ENCODE assay signal across 8 mouse cellular contexts in genomic region chr9:71168511-71168910, GRCm38 (mm10). TPM values are rescaled to one million over a fixed set of nuclear protein-coding genes. Genes with fewer than 3 reads are reported as not detected.
A peak's percentile ranks its signal among the peaks of the same experiment; 100 is the strongest.
DNase-seq lines count a peak whose midpoint lies in the region; ATAC-seq lines count a peak whose summit lies in the region.

Gene Aqp9 (minus strand): TSS chr9:71168682.

- H3K4me3 ChIP-seq in heart, embryonic 10.5 days, result peak within 1 kb of the TSS; percentile 18; the same call in 1 of the 2 replicates
- no peak within 1 kb of the TSS for H3K4me3 ChIP-seq in midbrain, embryonic 10.5 days
- no peak within 1 kb of the TSS for H3K4me3 ChIP-seq in midbrain, embryonic 11.5 days (ENCODE audit: low read depth, low read length)
- no peak within 1 kb of the TSS for H3K4me3 ChIP-seq in limb, embryonic 12.5 days (replicated peaks)

- no peaks in the 10 kb centered on the region; the same call in 1 of the 2 replicates for H3K27me3 ChIP-seq in heart, embryonic 10.5 days (ENCODE audit: insufficient read depth, poor library complexity, severe bottlenecking)
- H3K27me3 ChIP-seq in midbrain, embryonic 10.5 days (ENCODE audit: low read depth, poor library complexity, severe bottlenecking), result no peaks in the 10 kb centered on the region
- H3K27me3 ChIP-seq in midbrain, embryonic 11.5 days (ENCODE audit: control insufficient read depth, insufficient read depth, low read length), result no peaks in the 10 kb centered on the region
- no peaks in the 10 kb centered on the region for H3K27me3 ChIP-seq in limb, embryonic 12.5 days

- DNase-seq in heart, embryonic 10.5 days (ENCODE audit: low spot score), result no peak
- DNase-seq in heart, postnatal 25 days (ENCODE audit: low spot score), result no peak
- DNase-seq in midbrain, embryonic 10.5 days (ENCODE audit: low spot score), result no peak
- DNase-seq in midbrain, embryonic 11.5 days (ENCODE audit: low spot score, missing footprints), result no peak
- DNase-seq in frontal cortex, adult 2 months (ENCODE audit: extremely low spot score in 1 of 2, low spot score in 1 of 2), result no peak

- H3K4me2 ChIP-seq in midbrain, embryonic 11.5 days, result no peak within 1 kb of the TSS
- H3K4me2 ChIP-seq in limb, embryonic 12.5 days, result peak within 1 kb of the TSS; percentile 35

- no peak for ATAC-seq in midbrain, embryonic 11.5 days (ENCODE audit: low FRiP score)
- ATAC-seq in limb, embryonic 12.5 days (ENCODE audit: insufficient number of reproducible peaks, insufficient read depth, low FRiP score, low TSS enrichment, low read depth), result no peak
- no peak for ATAC-seq in neutrophil, adult 5-6 weeks (ENCODE audit: extremely low read depth, insufficient number of reproducible peaks, low FRiP score, poor library complexity, severe bottlenecking)
- ATAC-seq in frontal cortex, adult (ENCODE audit: low TSS enrichment), result no peak

- no peaks in the 10 kb centered on the region for H3K36me3 ChIP-seq in heart, embryonic 10.5 days
- H3K36me3 ChIP-seq in midbrain, embryonic 10.5 days, result no peaks in the 10 kb centered on the region
- H3K36me3 ChIP-seq in midbrain, embryonic 11.5 days (ENCODE audit: control insufficient read depth, insufficient read depth, low read length), result no peaks in the 10 kb centered on the region
- no peaks in the 10 kb centered on the region for H3K36me3 ChIP-seq in limb, embryonic 12.5 days

- H3K27ac ChIP-seq in heart, embryonic 10.5 days, result 0 out of 2 replicates have a peak within 1 kb of the TSS, but pooled peaks have one; percentile 29
- H3K27ac ChIP-seq in midbrain, embryonic 10.5 days (replicated peaks), result peak within 1 kb of the TSS; percentile 73
- H3K27ac ChIP-seq in midbrain, embryonic 11.5 days (ENCODE audit: low read depth, low read length), result no peak within 1 kb of the TSS
- no peak within 1 kb of the TSS for H3K27ac ChIP-seq in limb, embryonic 12.5 days

- H3K9ac ChIP-seq in midbrain, embryonic 11.5 days (ENCODE audit: low read length), result no peak within 1 kb of the TSS
- H3K9ac ChIP-seq in limb, embryonic 12.5 days (replicated peaks), result no peak within 1 kb of the TSS

- intact Hi-C loops in heart, postnatal 25 days (cut with DNase I), result no loop called here

- H3K9me3 ChIP-seq in heart, embryonic 10.5 days, result no peaks in the 10 kb centered on the region
- no peaks in the 10 kb centered on the region for H3K9me3 ChIP-seq in midbrain, embryonic 10.5 days (replicated peaks)
- H3K9me3 ChIP-seq in midbrain, embryonic 11.5 days (ENCODE audit: control insufficient read depth, low read length), result no peaks in the 10 kb centered on the region
- H3K9me3 ChIP-seq in limb, embryonic 12.5 days, result no peaks in the 10 kb centered on the region

- 40% methylated on average over 12 of the region's 12 CpGs for WGBS in heart, embryonic 10.5 days
- WGBS in midbrain, embryonic 10.5 days, result 54% methylated on average over 12 of the region's 12 CpGs
- 50% methylated on average over 12 of the region's 12 CpGs for WGBS in midbrain, embryonic 11.5 days
- 37% methylated on average over 12 of the region's 12 CpGs for WGBS in limb, embryonic 12.5 days

- H3K4me1 ChIP-seq in heart, embryonic 10.5 days, result peaks cover 7% of the 10 kb centered on the region
- H3K4me1 ChIP-seq in midbrain, embryonic 10.5 days, result peaks cover 12% of the 10 kb centered on the region
- peaks cover 3% of the 10 kb centered on the region for H3K4me1 ChIP-seq in midbrain, embryonic 11.5 days (ENCODE audit: control insufficient read depth, insufficient read depth, low read length)
- H3K4me1 ChIP-seq in limb, embryonic 12.5 days (replicated peaks), result peaks cover 10% of the 10 kb centered on the region

RNA-seq across cellular contexts. Expression of gene Aqp9, which starts in this region (rescaled TPM):
- polyA plus RNA-seq in heart, embryonic 10.5 days (2016; fragmentation: Nextera tagmentation; extraction: Ambion mirVana), result 0.31 TPM in 1 of 2 replicates, not detected in the other
- total RNA-seq in heart, postnatal 25 days (2021), result under 1 TPM in 1 of 2 experiments, not detected in 1; 0.31 TPM
- 0.05 and 0.14 TPM in 2 replicates for polyA plus RNA-seq in midbrain, embryonic 10.5 days (2016; fragmentation: Nextera tagmentation; extraction: Ambion mirVana)
- polyA plus RNA-seq in midbrain, embryonic 11.5 days (2014; fragmentation: Nextera tagmentation; extraction: Ambion mirVana), result 0.12 TPM in 1 of 2 replicates, not detected in the other
- 0.13 and 0.20 TPM in 2 replicates for polyA plus RNA-seq in limb, embryonic 12.5 days (2016; fragmentation: Nextera tagmentation; extraction: Ambion mirVana)
- total RNA-seq in neutrophil, adult 5-6 weeks (2017), result 58.1 and 58.9 TPM in 2 replicates
- polyA plus RNA-seq in frontal cortex, adult 2 months (2012; rRNA removed), result 1.7 and 1.9 TPM in 2 replicates

Comparison
In these comparisons a context has a peak if more than half of its experiments do, and no peak if none do; other contexts are left out.
1. RNA of gene Aqp9 (total RNA-seq): 58.1 to 58.9 TPM in neutrophil, adult 5-6 weeks; 0.31 TPM in heart, postnatal 25 days; every median in the first group is over 10 times any median in the second.
2. H3K27ac ChIP-seq: peak in heart, embryonic 10.5 days (single experiment) and midbrain, embryonic 10.5 days (single experiment); none in midbrain, embryonic 11.5 days (single experiment) and limb, embryonic 12.5 days (single experiment).